Mouse (Mus musculus) retina, postnatal 7 days (tissue): ENCODE measurements around the gene Zfp207.
"Not testable (repeated sequence)": the region's sequence is repeated elsewhere in the genome, so short reads cannot be mapped to it uniquely, and the experiment has no call there.

Source experiments
- DNase-seq: peaks from one replicate; pipeline ENCODE4 v3.0.0-alpha.2; 2012; ENCODE audit warnings: low read depth, low spot score

The Zfp207 gene

GRCm38 (mm10) chr11:80383019-80383625 lies at the start of gene Zfp207:
Zfp207 (plus strand) TSS chr11:80383279.
- DNase-seq = peak; percentile 95

GRCm38 (mm10) chr11:80335609-80336350 lies 47.3 kb upstream of the Zfp207 start:
- no peak for DNase-seq

GRCm38 (mm10) chr11:80336351-80336730 lies 46.7 kb upstream of the Zfp207 start:
- no peak for DNase-seq

- no peak for DNase-seq
Observed at GRCm38 (mm10) chr11:80342482-80342881, 40.6 kb upstream of the Zfp207 start.

GRCm38 (mm10) chr11:80351832-80352430 lies 31.1 kb upstream of the Zfp207 start:
- peak; percentile 79 for DNase-seq

GRCm38 (mm10) chr11:80354832-80355231 lies 28.2 kb upstream of the Zfp207 start:
- DNase-seq = no peak

GRCm38 (mm10) chr11:80368949-80369348 lies 14.1 kb upstream of the Zfp207 start:
- no peak for DNase-seq

- DNase-seq = no peak
Observed at GRCm38 (mm10) chr11:80376651-80377050, 6.4 kb upstream of the Zfp207 start.

GRCm38 (mm10) chr11:80377712-80378451 lies 5.2 kb upstream of the Zfp207 start, which contains the start of gene 5730455P16Rik:
5730455P16Rik (minus strand) TSS chr11:80378034.
- DNase-seq = peak; percentile 63

GRCm38 (mm10) chr11:80378452-80379068 lies 4.5 kb upstream of the Zfp207 start:
- not testable (repeated sequence) for DNase-seq

GRCm38 (mm10) chr11:80379184-80379583 lies 3.9 kb upstream of the Zfp207 start:
- DNase-seq = not testable (repeated sequence)

GRCm38 (mm10) chr11:80382626-80383018 lies 457 bp upstream of the Zfp207 start:
- DNase-seq = no peak

GRCm38 (mm10) chr11:80383626-80384046 lies 557 bp downstream of the Zfp207 start:
- DNase-seq = no peak

GRCm38 (mm10) chr11:80384461-80384860 lies 1.4 kb downstream of the Zfp207 start:
- no peak for DNase-seq

- no peak for DNase-seq
Observed at GRCm38 (mm10) chr11:80385055-80385454, 2.0 kb downstream of the Zfp207 start.

GRCm38 (mm10) chr11:80386790-80387189 lies 3.7 kb downstream of the Zfp207 start:
- no peak for DNase-seq

- no peak for DNase-seq
Observed at GRCm38 (mm10) chr11:80389885-80390284, 6.8 kb downstream of the Zfp207 start.

GRCm38 (mm10) chr11:80391407-80392120 lies 8.5 kb downstream of the Zfp207 start:
- DNase-seq = no peak

GRCm38 (mm10) chr11:80395930-80396329 lies 12.9 kb downstream of the Zfp207 start:
- no peak for DNase-seq

- no peak for DNase-seq
Observed at GRCm38 (mm10) chr11:80396617-80397016, 13.5 kb downstream of the Zfp207 start.

- DNase-seq = not testable (repeated sequence)
Observed at GRCm38 (mm10) chr11:80407878-80408277, 24.8 kb downstream of the Zfp207 start.
